Mouse (Mus musculus) olfactory bulb, adult 2 months (tissue): ENCODE measurements around the gene Slc13a3.

Source experiments
- CTCF ChIP-seq: fragments of 200-500 bp; IDR thresholded peaks from 2 replicates; pipeline ENCODE4 v1.5.1; 2012; ENCODE audit warnings: low read depth, mild to moderate bottlenecking, low read length, moderate library complexity; ENCODE audit not compliant: insufficient read depth
- POLR2A ChIP-seq: fragments of 200-500 bp; IDR thresholded peaks from 2 replicates; pipeline ENCODE4 v1.6.1; 2012; ENCODE audit warnings: mild to moderate bottlenecking, low read depth, low read length, moderate library complexity; ENCODE audit not compliant: insufficient read depth

DNA sequence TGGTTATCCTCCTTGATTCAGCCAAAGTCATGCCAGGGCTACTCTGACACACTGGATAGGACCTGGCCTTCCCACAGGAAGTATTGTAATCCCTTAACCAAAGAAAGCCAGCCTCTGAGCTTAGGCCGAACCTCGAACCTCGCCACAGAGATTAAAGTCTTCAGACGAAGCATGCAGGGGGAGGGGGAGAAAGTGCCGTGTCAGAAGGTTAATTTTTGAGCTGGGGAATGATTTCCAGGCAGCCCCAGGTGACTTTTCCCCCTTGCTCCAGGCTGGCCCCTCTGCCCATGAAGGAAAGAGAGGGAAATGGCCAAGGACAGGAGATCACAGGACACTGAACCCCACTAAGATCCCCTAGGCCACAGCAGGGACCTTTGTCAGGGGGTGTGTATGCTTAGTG, 14.8 kb downstream of the Slc13a3 start:
- TF ChIP-seq CTCF, result no peak
- TF ChIP-seq POLR2A, result no peak
